Mouse (Mus musculus): ENCODE measurements around the gene Comp.

The Comp gene

DNA sequence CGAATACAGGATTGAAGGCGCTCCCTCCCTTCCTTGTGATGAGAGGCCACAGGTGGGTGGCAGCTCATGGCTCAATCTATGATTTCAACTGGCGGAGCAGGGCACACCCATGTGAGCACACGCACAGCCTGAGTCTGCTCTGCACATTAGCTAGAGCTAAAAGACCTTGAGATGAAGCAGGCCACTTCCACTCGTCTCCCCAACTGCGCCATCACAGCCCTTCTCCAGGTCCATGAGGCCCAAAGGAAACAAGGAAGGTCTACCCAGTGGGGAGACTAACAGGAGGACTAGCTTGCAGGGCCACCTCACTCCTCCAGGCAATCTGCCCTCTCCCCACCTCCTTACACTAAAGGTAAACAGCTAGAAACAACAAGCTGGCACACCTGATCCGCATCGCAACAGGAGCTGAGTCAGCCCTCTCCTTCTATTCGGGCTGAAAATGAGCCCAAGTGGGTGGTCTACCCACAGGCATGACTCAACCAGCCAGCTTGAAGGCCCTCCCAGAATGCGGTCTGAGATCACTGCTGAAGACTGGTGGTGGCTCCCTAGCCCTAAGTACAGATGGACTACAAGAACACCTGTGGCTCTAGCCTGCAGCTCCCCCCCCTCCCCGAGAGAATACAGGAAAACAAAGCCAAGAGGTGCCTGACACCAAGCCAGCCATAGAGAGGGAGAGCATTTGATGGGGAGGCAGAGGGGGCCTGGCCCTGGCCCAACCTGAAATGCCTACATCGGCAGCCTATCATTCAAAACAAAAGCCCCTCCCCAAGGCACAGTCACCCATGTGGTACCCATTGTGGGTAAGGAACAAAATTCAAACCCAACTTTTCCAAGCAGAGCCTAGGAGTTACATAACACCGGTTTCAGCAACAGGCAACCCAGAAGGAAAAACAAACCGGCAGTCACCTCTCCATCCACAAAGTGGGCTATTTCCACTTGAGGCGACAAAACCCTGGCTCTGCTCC lies 22.0 kb upstream of the Comp start:
- in situ Hi-C loops (cut with MboI; ENCODE audit: unreplicated experiment in 2 of 2), result no loop called here

GRCm38 (mm10) chr8:70352000-70352384 lies 21.4 kb upstream of the Comp start:
- in situ Hi-C loops (cut with MboI; ENCODE audit: unreplicated experiment in 2 of 2), result no loop called here

GRCm38 (mm10) chr8:70352657-70353151 lies 20.7 kb upstream of the Comp start:
- in situ Hi-C loops (cut with MboI; ENCODE audit: unreplicated experiment in 2 of 2), result no loop called here

- in situ Hi-C loops (cut with MboI; ENCODE audit: unreplicated experiment in 2 of 2), result no loop called here
These were observed 20.1 kb upstream of the Comp start, which contains the start of gene Upf1 for GRCm38 (mm10) chr8:70353194-70353817. Upf1 (minus strand) TSS chr8:70353278.

DNA sequence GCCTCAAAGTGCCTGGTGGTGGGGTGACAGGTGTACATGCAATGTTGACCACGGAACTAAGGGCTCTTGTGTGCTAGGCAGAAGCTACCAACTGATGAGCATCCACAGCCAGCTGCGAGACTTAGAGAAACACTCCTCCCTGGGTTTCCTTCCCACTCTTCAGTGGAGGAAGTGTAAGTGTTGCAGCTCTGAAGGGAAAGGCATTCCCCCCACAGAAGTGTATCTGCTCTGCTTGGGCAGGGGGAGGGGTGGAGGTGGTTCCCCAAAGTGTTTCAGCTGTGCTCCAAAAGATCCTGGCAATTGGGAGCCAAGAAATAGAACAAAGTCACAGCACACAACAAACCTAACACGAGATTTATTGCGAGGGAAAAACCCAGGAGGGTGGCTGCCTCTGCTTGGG lies 19.4 kb upstream of the Comp start:
- in situ Hi-C loops (cut with MboI; ENCODE audit: unreplicated experiment in 2 of 2), result no loop called here

- in situ Hi-C loops (cut with MboI; ENCODE audit: unreplicated experiment in 2 of 2), result no loop called here
These were observed 17.2 kb upstream of the Comp start for GRCm38 (mm10) chr8:70356111-70356510.

GRCm38 (mm10) chr8:70359411-70359810 lies 13.9 kb upstream of the Comp start:
- in situ Hi-C loops (cut with MboI; ENCODE audit: unreplicated experiment in 2 of 2), result no loop called here

GRCm38 (mm10) chr8:70360769-70361168 lies 12.6 kb upstream of the Comp start:
- in situ Hi-C loops (cut with MboI; ENCODE audit: unreplicated experiment in 2 of 2), result no loop called here

DNA sequence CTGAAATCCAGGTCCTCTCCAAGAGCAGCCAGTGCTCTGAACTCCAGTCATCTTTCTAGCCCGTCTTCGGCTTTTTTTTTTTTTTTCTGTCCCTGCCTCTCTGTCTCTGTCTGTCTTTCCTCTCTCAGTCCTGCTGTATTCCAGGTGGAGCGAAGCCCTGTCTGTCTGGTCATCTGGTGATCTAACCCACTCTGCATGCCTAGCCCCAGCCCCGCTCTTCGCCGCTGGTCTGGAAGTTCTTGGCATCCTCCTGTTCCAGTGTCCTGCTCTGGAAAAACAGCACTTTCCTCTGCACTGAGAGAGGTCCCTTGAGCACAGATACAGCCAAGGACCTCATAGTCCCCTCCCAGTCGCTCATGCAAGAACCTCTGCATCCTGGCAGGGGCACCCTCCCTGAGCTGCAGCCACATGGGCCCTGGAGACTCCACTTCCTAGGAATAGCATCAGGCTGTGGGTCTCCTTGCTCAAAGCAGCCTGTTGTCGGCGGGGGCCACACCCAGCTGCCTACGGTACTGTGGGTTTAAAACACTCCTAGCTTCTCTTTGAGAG lies 11.8 kb upstream of the Comp start:
- in situ Hi-C loops (cut with MboI; ENCODE audit: unreplicated experiment in 2 of 2), result no loop called here

- in situ Hi-C loops (cut with MboI; ENCODE audit: unreplicated experiment in 2 of 2), result no loop called here
These were observed 9.3 kb upstream of the Comp start for GRCm38 (mm10) chr8:70364066-70364465.

DNA sequence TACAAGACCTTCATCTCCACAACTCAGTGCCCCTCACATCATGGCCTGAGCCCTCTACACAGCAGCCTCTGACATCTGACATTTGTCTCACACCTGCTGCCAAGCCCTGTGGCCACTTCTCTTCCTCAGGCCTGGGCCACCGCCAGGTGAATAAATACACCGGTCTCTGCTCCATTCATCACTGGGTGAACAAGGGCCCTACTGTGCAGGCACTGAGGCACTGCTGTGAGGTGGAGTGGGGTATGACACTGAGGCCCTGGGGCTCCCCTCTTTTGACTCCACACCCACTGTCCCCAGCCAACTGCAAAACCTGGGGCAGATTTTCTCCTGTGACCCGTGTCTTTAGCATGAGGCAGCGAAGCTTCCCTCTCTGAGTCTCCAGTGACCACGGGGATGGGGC lies 6.8 kb upstream of the Comp start:
- in situ Hi-C loops (cut with MboI; ENCODE audit: unreplicated experiment in 2 of 2), result no loop called here

DNA sequence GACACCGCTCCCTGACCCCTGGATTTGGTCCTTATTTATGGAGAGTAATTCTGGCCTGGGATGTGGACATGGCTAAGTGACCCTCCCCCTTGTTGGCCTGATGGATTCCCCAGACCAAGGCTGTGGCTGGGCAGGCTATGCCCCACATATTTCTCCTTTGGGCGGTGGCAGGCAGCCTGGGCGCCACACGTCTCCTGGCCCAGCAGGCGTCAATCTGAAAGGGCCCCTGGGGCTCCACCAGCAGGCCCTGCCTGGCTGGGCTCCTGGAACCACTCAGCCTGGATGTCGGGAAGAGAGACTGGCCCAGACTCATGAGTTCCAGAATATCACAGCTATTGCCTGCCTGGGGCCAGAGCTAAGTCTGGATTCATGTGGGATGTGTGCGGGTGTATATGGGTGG lies 2.9 kb upstream of the Comp start:
- in situ Hi-C loops (cut with MboI; ENCODE audit: unreplicated experiment in 2 of 2), result no loop called here

- in situ Hi-C loops (cut with MboI; ENCODE audit: unreplicated experiment in 2 of 2), result no loop called here
These were observed 1.4 kb upstream of the Comp start for GRCm38 (mm10) chr8:70371951-70372350.

DNA sequence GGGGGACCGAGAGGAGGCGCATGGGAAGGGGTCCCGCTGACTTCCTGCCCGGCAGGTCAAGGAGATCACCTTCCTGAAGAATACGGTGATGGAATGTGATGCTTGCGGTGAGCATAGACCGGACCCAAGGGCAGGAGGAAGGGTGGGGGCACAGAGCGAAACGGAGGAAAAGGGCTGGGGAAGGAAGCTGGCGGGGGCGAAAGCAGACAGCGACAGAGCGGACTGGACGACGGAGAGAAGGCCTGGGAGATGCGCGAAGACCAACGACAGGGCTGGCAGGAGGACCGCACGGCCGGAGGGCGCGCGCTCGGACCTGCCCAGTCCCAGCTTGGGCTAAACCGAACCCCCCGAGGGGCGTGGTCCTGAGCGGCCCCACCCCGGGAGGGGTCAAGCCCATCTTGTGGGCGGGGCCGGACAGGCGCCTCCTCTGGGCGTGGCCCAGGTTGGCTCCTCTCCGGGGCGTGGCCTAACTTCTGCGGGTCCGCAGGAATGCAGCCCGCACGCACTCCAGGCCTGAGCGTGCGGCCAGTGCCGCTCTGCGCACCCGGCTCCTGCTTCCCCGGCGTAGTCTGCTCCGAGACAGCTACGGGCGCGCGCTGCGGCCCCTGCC lies 1.1 kb downstream of the Comp start:
- in situ Hi-C loops (cut with MboI; ENCODE audit: unreplicated experiment in 2 of 2), result no loop called here

GRCm38 (mm10) chr8:70375212-70375859 lies 2.0 kb downstream of the Comp start:
- in situ Hi-C loops (cut with MboI; ENCODE audit: unreplicated experiment in 2 of 2), result no loop called here

DNA sequence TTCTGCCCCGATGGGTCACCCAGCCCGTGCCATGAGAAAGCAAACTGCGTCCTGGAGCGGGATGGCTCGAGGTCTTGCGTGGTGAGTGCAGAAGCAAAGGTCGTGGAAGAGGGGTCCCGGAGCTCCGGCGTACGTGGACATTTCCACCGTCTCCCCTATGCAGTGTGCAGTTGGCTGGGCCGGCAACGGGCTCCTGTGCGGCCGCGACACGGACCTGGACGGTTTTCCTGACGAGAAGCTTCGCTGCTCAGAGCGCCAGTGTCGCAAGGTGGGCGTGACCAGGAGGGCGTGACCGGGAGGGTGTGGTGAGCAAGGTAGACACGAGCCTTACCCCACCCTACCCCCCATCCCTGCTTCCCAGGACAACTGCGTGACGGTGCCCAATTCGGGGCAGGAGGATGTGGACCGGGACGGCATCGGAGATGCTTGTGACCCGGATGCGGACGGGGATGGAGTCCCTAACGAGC lies 3.0 kb downstream of the Comp start:
- in situ Hi-C loops (cut with MboI; ENCODE audit: unreplicated experiment in 2 of 2), result no loop called here

DNA sequence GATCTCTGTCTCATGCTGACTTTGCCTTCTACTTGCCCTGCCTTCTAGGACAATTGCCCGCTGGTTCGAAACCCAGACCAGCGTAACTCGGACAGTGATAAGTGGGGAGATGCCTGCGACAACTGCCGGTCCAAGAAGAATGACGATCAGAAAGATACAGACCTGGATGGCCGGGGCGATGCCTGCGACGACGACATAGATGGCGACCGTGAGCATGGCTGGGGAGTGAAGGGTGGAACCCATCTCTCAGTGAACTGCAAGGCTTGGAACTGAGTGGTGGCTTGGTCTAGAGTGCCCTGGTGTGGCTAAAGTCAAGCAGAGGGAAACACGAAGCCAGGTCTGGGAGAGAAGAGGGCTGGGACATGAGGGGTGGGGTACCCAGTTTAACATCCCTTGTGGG lies 3.7 kb downstream of the Comp start:
- in situ Hi-C loops (cut with MboI; ENCODE audit: unreplicated experiment in 2 of 2), result no loop called here

- in situ Hi-C loops (cut with MboI; ENCODE audit: unreplicated experiment in 2 of 2), result loop anchor here in 1 of 2 experiments (10.0 kb wide), 1 partner anchor 205 kb away; no protein-coding TSS in a partner anchor
These were observed 6.7 kb downstream of the Comp start for GRCm38 (mm10) chr8:70380069-70380468.

DNA sequence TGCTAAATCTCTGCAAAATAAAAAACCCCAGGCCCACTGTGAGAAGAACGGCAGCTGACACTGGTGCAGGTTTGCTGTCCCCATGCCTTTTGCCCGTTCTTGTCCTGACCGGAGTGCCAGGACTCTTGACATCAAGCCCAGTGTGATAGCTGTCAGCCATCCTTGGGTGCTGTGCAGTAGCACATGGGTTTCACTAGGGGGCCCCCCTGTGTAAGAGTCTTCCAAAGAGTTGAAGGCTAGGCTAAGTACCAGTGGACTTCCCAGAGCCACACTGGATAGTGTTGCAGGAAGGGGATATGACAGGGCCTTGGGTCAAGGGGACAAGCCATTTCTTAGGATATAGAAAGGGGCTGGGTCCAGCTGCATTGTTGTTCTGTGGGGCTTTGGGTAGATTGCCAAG lies 9.9 kb downstream of the Comp start:
- in situ Hi-C loops (cut with MboI; ENCODE audit: unreplicated experiment in 2 of 2), result loop anchor here in 1 of 2 experiments (10.0 kb wide), 1 partner anchor 202 kb away; no protein-coding TSS in a partner anchor

DNA sequence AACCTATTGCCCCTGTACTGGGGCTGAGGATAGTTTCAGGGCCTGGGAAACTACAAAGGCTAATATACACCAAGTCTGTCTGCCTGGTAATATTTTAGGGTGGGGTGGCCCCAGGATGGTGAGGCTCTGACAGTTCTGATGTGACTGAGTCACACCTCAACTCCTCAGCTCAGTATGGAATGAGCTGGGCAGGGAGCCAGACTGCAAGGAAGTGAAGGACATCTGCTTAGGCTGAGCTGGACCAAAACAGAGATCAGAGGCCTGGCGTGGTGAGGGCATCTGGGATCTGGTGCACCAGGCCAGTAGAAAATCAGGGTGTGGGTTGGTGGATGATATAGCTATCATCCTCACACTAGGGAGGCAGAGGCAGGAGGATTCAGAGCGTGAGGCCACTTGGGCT lies 16.3 kb downstream of the Comp start:
- in situ Hi-C loops (cut with MboI; ENCODE audit: unreplicated experiment in 2 of 2), result loop anchor here in 1 of 2 experiments (10.0 kb wide), 1 partner anchor 195 kb away; no protein-coding TSS in a partner anchor
